ENCODE assay signal across 8 mouse cellular contexts in genomic region chr1:151427888-151428262, GRCm38 (mm10). TPM values are rescaled to one million over a fixed set of nuclear protein-coding genes. Genes with fewer than 3 reads are reported as not detected.
DNase-seq lines count a peak whose midpoint lies in the region; ATAC-seq and TF ChIP-seq lines count a peak whose summit lies in the region.

No protein-coding gene starts in this region.

- no peak for DNase-seq in heart, postnatal 10 days
- DNase-seq in ES-E14 (ENCODE audit: low read depth, low spot score), result no peak
- DNase-seq in gastrocnemius, postnatal 36 days, result no peak
- DNase-seq in adrenal gland, adult 8-10 months, result no peak

- peaks cover 85% of the 10 kb centered on the region for H3K79me2 ChIP-seq in macrophage (ENCODE audit: inconsistent target)

- peak; percentile 62 for ATAC-seq in heart, embryonic 11.5 days (replicated peaks; ENCODE audit: insufficient number of reproducible peaks, low FRiP score, low TSS enrichment)
- ATAC-seq in forebrain, embryonic 15.5 days (replicated peaks), result peak; percentile 72
- no peak for ATAC-seq in frontal cortex, adult (ENCODE audit: low TSS enrichment)

- in situ Hi-C loops in ES-E14 (cut with MboI; ENCODE audit: low sequenced_read_pairs in 2 of 2, unreplicated experiment in 2 of 2), result no loop called here

- intact Hi-C loops in heart, postnatal 10 days (cut with DNase I), result no loop called here
- intact Hi-C loops in gastrocnemius, postnatal 36 days (cut with DNase I), result no loop called here

- under 1% methylated on average over 25 of the region's 26 CpGs for WGBS in heart, embryonic 11.5 days (ENCODE audit: insufficient replicate concordance)
- under 1% methylated on average over 26 of the region's 26 CpGs for WGBS in forebrain, embryonic 15.5 days
- under 1% methylated on average over 26 of the region's 26 CpGs for WGBS in macrophage (ENCODE audit: missing documents)

- H3K4me3 ChIP-seq in heart, embryonic 11.5 days (ENCODE audit: low read depth, low read length), result peak overlapping the region; percentile 92
- H3K4me3 ChIP-seq in ES-E14 (ENCODE audit: insufficient read depth in 1 of 2, low read depth in 1 of 2, low read length in 2 of 2, poor library complexity in 1 of 2, severe bottlenecking in 1 of 2) (peak overlapping the region; percentile 75 to 99), macrophage (ENCODE audit: inconsistent target) (peak overlapping the region; percentile 84)
- H3K4me3 ChIP-seq in forebrain, embryonic 15.5 days, result peak overlapping the region; percentile 98

- H3K27me3 ChIP-seq in heart, embryonic 11.5 days (ENCODE audit: control insufficient read depth, insufficient read depth, low read length), result no peaks in the 10 kb centered on the region
- H3K27me3 ChIP-seq in forebrain, embryonic 15.5 days, result no peaks in the 10 kb centered on the region

- peaks cover 5% of the 10 kb centered on the region; the same call in 1 of the 2 replicates for H3K4me1 ChIP-seq in heart, embryonic 11.5 days (ENCODE audit: control insufficient read depth, insufficient read depth, low read length)
- peaks cover 0 to 7% of the 10 kb centered on the region in 2 experiments; a peak in 2 of 4 replicates for H3K4me1 ChIP-seq in ES-E14 (ENCODE audit: control insufficient read depth in 2 of 2, insufficient read depth in 2 of 2, low read length in 2 of 2, poor library complexity in 1 of 2)
- peaks cover 24% of the 10 kb centered on the region for H3K4me1 ChIP-seq in forebrain, embryonic 15.5 days

- H3K4me2 ChIP-seq in heart, embryonic 11.5 days, result peak overlapping the region; percentile 59
- H3K4me2 ChIP-seq in forebrain, embryonic 15.5 days (replicated peaks), result peak overlapping the region; percentile 62

- H3K9me3 ChIP-seq in heart, embryonic 11.5 days (replicated peaks; ENCODE audit: control insufficient read depth, low read length), result no peaks in the 10 kb centered on the region
- H3K9me3 ChIP-seq in ES-E14 (ENCODE audit: control insufficient read depth, insufficient read depth, low read depth, low read length), result no peaks in the 10 kb centered on the region
- no peaks in the 10 kb centered on the region for H3K9me3 ChIP-seq in forebrain, embryonic 15.5 days

- H3K9ac ChIP-seq in heart, embryonic 11.5 days (ENCODE audit: low read depth, low read length), result peak overlapping the region; percentile 84
- peak overlapping the region; percentile 95 for H3K9ac ChIP-seq in ES-E14 (ENCODE audit: insufficient read depth, low read depth, low read length, poor library complexity, severe bottlenecking)
- H3K9ac ChIP-seq in forebrain, embryonic 15.5 days (replicated peaks), result peak overlapping the region; percentile 60

- H3K36me3 ChIP-seq in heart, embryonic 11.5 days (ENCODE audit: control insufficient read depth, insufficient read depth, low read length), result no peaks in the 10 kb centered on the region
- H3K36me3 ChIP-seq in ES-E14 (ENCODE audit: control insufficient read depth, insufficient read depth, low read length, poor library complexity, severe bottlenecking) (no peaks in the 10 kb centered on the region), macrophage (ENCODE audit: inconsistent target) (no peaks in the 10 kb centered on the region)
- no peaks in the 10 kb centered on the region for H3K36me3 ChIP-seq in forebrain, embryonic 15.5 days

- H3K27ac ChIP-seq in heart, embryonic 11.5 days (ENCODE audit: low read depth, low read length), result peak overlapping the region; percentile 95
- no peak overlapping the region for H3K27ac ChIP-seq in ES-E14 (ENCODE audit: insufficient read depth, low read depth, low read length, poor library complexity, severe bottlenecking)
- peak overlapping the region; percentile 96 for H3K27ac ChIP-seq in forebrain, embryonic 15.5 days (replicated peaks)
- H3K27ac ChIP-seq in macrophage, result peak overlapping the region; percentile 89; the same call in 1 of the 2 replicates

TF ChIP-seq in ES-E14, 5 proteins besides CTCF, POLR2A, EP300 and RAD21:
- no peak for TF ChIP-seq CHD2 (IDR thresholded peaks at IDR 0.05; ENCODE audit: low read depth, low read length)
- no peak for TF ChIP-seq ZC3H11A (IDR thresholded peaks at IDR 0.05; ENCODE audit: borderline replicate concordance, low read depth, low read length)
- TF ChIP-seq HCFC1 (IDR thresholded peaks at IDR 0.05; ENCODE audit: borderline replicate concordance, insufficient read depth, low read length), result no peak
- TF ChIP-seq MAFK (IDR thresholded peaks at IDR 0.05; ENCODE audit: insufficient read depth, low read depth, low read length), result no peak
- no peak for TF ChIP-seq ZNF384 (IDR thresholded peaks at IDR 0.05; ENCODE audit: low read depth, low read length)

RNA-seq across cellular contexts. Expression of gene Swt1, which starts 0.4 kb away (rescaled TPM):
- polyA plus RNA-seq in heart, embryonic 11.5 days (2014; fragmentation: Nextera tagmentation; extraction: Ambion mirVana), result 19.6 and 27.7 TPM in 2 replicates
- 1 to 10 TPM; 8.3 to 9.6 TPM for total RNA-seq in heart, postnatal 10 days (2021)
- 16.9 and 22.6 TPM in 2 replicates for total RNA-seq in ES-E14 (2012; rRNA removed)
- 20.1 and 24.2 TPM in 2 replicates for polyA plus RNA-seq in forebrain, embryonic 15.5 days (2015; fragmentation: Nextera tagmentation; extraction: Ambion mirVana)
- total RNA-seq in macrophage (2018; cell fraction: chromatin; rRNA removed), result 100 to 1,000 TPM in 2 of 26 experiments, 10 to 100 TPM in 24; 22.1 to 123 (median 69.4) TPM
- 10 to 100 TPM in 11 of 26 experiments, 1 to 10 TPM in 15; 6.4 to 12.9 (median 9.3) TPM for total RNA-seq in macrophage (2018; cell fraction: cytosol; rRNA removed)
- 10 to 100 TPM; 16.4 to 81.2 (median 37.5) TPM for total RNA-seq in macrophage (2018; cell fraction: nucleus; rRNA removed)
- polyA plus RNA-seq in macrophage (2018), result 9.9 to 17.7 TPM (median 12.1 TPM) in 3 replicates
- 1 to 10 TPM; 8.8 to 9.8 TPM for total RNA-seq in gastrocnemius, postnatal 36 days (2021)
- total RNA-seq in adrenal gland, adult 8-10 months (2022), result 10 to 100 TPM; 14.2 to 39.0 (median 23.7) TPM

RNA-seq across cellular contexts. Expression of gene Trmt1l, which starts 0.5 kb away (rescaled TPM):
- polyA plus RNA-seq in heart, embryonic 11.5 days (2014; fragmentation: Nextera tagmentation; extraction: Ambion mirVana), result 41.2 and 45.7 TPM in 2 replicates
- 10 to 100 TPM; 12.8 to 19.3 TPM for total RNA-seq in heart, postnatal 10 days (2021)
- total RNA-seq in ES-E14 (2012; rRNA removed), result 18.1 and 19.8 TPM in 2 replicates
- polyA plus RNA-seq in forebrain, embryonic 15.5 days (2015; fragmentation: Nextera tagmentation; extraction: Ambion mirVana), result 52.8 and 55.0 TPM in 2 replicates
- total RNA-seq in macrophage (2018; cell fraction: chromatin; rRNA removed), result 100 to 1,000 TPM in 12 of 26 experiments, 10 to 100 TPM in 14; 45.6 to 162 (median 98.2) TPM
- 10 to 100 TPM; 11.8 to 27.5 (median 21.2) TPM for total RNA-seq in macrophage (2018; cell fraction: cytosol; rRNA removed)
- total RNA-seq in macrophage (2018; cell fraction: nucleus; rRNA removed), result 100 to 1,000 TPM in 3 of 26 experiments, 10 to 100 TPM in 23; 44.1 to 145 (median 65.4) TPM
- 22.5 to 28.2 TPM (median 26.3 TPM) in 3 replicates for polyA plus RNA-seq in macrophage (2018)
- total RNA-seq in gastrocnemius, postnatal 36 days (2021), result 10 to 100 TPM; 12.4 to 12.8 TPM
- total RNA-seq in adrenal gland, adult 8-10 months (2022), result 10 to 100 TPM; 28.0 to 37.7 (median 30.9) TPM
